ENCODE assay signal across 10 mouse cellular contexts in the genomic region with DNA sequence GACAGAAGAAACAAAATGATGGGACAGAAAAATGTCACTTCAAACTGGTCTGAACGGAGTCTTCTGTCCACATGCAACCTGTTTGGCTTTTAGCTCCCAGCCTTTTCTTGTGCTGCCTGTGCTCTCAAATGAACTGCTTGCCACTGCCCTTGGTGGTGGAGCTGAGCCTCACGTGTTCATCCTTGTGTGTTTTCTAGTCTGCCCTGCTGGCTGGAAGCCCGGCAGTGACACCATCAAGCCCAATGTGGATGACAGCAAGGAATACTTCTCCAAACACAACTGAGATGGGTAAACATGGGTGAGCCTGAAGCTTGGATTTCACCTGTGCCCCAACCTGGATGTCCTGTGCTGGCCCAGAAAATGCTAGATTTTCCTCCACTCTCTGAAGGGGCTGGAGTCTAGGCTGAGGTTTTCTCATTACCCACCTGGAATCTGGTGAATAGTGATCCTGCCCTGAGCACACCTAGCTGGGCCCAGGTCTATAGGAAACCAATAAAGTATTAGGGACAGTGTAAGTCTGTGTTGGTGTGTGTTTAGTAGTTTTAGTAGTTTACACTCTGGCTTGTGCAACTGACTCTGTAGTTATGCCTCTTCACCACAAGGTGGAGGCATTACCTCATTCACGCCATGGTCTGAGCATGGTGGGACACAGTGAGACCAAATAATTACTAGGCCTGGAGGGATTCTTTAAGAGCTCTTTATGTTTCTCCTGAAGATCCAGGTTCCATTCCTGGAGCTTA. TPM values are rescaled to one million over a fixed set of nuclear protein-coding genes. Genes with fewer than 3 reads are reported as not detected.
DNase-seq lines count a peak whose midpoint lies in the region; ATAC-seq lines count a peak whose summit lies in the region.
"Had no signal": no experiment of that assay in that cellular context is flagged by ENCODE, and none has a peak within 500 bp of the region (broad histone marks: within the 10 kb centered on the region; RNA-seq: fewer than 3 reads in every experiment).

No protein-coding gene starts in this region.

- H3K9me3 ChIP-seq in erythroblast, embryonic 14.5 days (ENCODE audit: control insufficient read depth, low read length), result no peaks in the 10 kb centered on the region
- no peaks in the 10 kb centered on the region for H3K9me3 ChIP-seq in midbrain, embryonic 16.5 days (replicated peaks; ENCODE audit: control insufficient read depth, low read length, poor library complexity, severe bottlenecking)
- H3K9me3 ChIP-seq: hindbrain, embryonic 15.5 days had no signal

- intact Hi-C loops in gastrocnemius, postnatal 14 days (cut with DNase I; ENCODE audit: low total_unique reads), result no loop called here

- H3K4me1 ChIP-seq in erythroblast, embryonic 14.5 days (ENCODE audit: control insufficient read depth), result peaks cover 85% of the 10 kb centered on the region
- peaks cover 48% of the 10 kb centered on the region for H3K4me1 ChIP-seq in midbrain, embryonic 16.5 days (ENCODE audit: control insufficient read depth, insufficient read depth, low read length)

- H3K4me2 ChIP-seq in midbrain, embryonic 16.5 days (ENCODE audit: low read length), result no peak overlapping the region
- H3K4me2 ChIP-seq: hindbrain, embryonic 15.5 days had no signal

- no peak overlapping the region for H3K27ac ChIP-seq in midbrain, embryonic 16.5 days (ENCODE audit: low read length)
- H3K27ac ChIP-seq: hindbrain, embryonic 15.5 days had no signal

- DNase-seq in gastrocnemius, adult 18-20 months (ENCODE audit: low spot score), result peak; percentile 72
- DNase-seq in gastrocnemius, postnatal 14 days, result no peak
- DNase-seq in 3T3-L1 (ENCODE audit: low read depth, low spot score) (peak; percentile 90), adipocyte (ENCODE audit: low spot score) (peak; percentile 94)
- DNase-seq in kidney, postnatal 4 days, result peak; percentile 41 to 65
- DNase-seq in frontal cortex, postnatal 10 days (ENCODE audit: low spot score in 2 of 2), result no peak

- 61% methylated on average over 4 of the region's 4 CpGs for WGBS in midbrain, embryonic 16.5 days

- ATAC-seq in midbrain, embryonic 16.5 days, result 0 out of 2 replicates have a peak, but pooled peaks have one; percentile 3

- H3K27me3 ChIP-seq in erythroblast, embryonic 14.5 days (ENCODE audit: control insufficient read depth), result peaks cover 16% of the 10 kb centered on the region
- 0 out of 2 replicates have a peak, but pooled peaks cover 3% of the 10 kb centered on the region for H3K27me3 ChIP-seq in midbrain, embryonic 16.5 days (ENCODE audit: control insufficient read depth, insufficient read depth, low read depth, low read length)
- H3K27me3 ChIP-seq: hindbrain, embryonic 15.5 days had no signal

- peak overlapping the region; percentile 79 for H3K4me3 ChIP-seq in erythroblast, embryonic 14.5 days (replicated peaks)
- H3K4me3 ChIP-seq in midbrain, embryonic 16.5 days (ENCODE audit: low read depth, low read length), result no peak overlapping the region
- H3K4me3 ChIP-seq: hindbrain, embryonic 15.5 days had no signal

- H3K9ac ChIP-seq in midbrain, embryonic 16.5 days (ENCODE audit: low read depth, low read length), result no peak overlapping the region
- H3K9ac ChIP-seq: hindbrain, embryonic 15.5 days had no signal

- peaks cover 60% of the 10 kb centered on the region for H3K36me3 ChIP-seq in erythroblast, embryonic 14.5 days (ENCODE audit: control insufficient read depth)
- H3K36me3 ChIP-seq in midbrain, embryonic 16.5 days (ENCODE audit: control insufficient read depth, insufficient read depth, low read length), result peaks cover 16% of the 10 kb centered on the region

RNA-seq across cellular contexts. Expression of a gene that starts 4.4 kb away (rescaled TPM):
- 10 to 100 TPM; 21.1 to 21.7 TPM for total RNA-seq in gastrocnemius, adult 18-20 months (2021)
- total RNA-seq in gastrocnemius, postnatal 14 days (2021), result 10 to 100 TPM; 22.6 to 28.4 TPM
- 162 and 179 TPM in 2 replicates for polyA plus RNA-seq in erythroblast, embryonic 14.5 days (2012)
- 47.9 and 51.3 TPM in 2 replicates for polyA plus RNA-seq in midbrain, embryonic 16.5 days (2015; fragmentation: Nextera tagmentation; extraction: Ambion mirVana)

RNA-seq across cellular contexts. Expression of a gene that starts 4.5 kb away (rescaled TPM):
- 10 to 100 TPM in 1 of 2 experiments, 1 to 10 TPM in 1; 9.4 to 12.5 TPM for total RNA-seq in gastrocnemius, adult 18-20 months (2021)
- total RNA-seq in gastrocnemius, postnatal 14 days (2021), result 1 to 10 TPM; 6.2 to 6.3 TPM
- 9.6 and 10.3 TPM in 2 replicates for polyA plus RNA-seq in erythroblast, embryonic 14.5 days (2012)
- 5.3 TPM in 2 replicates for polyA plus RNA-seq in midbrain, embryonic 16.5 days (2015; fragmentation: Nextera tagmentation; extraction: Ambion mirVana)

RNA-seq across cellular contexts. Expression of a gene that starts 4.6 kb away (rescaled TPM):
- total RNA-seq in gastrocnemius, adult 18-20 months (2021), result 100 to 1,000 TPM; 193 to 200 TPM
- 100 to 1,000 TPM; 224 to 248 TPM for total RNA-seq in gastrocnemius, postnatal 14 days (2021)
- 111 and 222 TPM in 2 replicates for polyA plus RNA-seq in erythroblast, embryonic 14.5 days (2012)
- polyA plus RNA-seq in midbrain, embryonic 16.5 days (2015; fragmentation: Nextera tagmentation; extraction: Ambion mirVana), result 1,134 and 1,161 TPM in 2 replicates

RNA-seq across cellular contexts. Expression of a gene that starts 4.7 kb away (rescaled TPM):
- not detected for total RNA-seq in gastrocnemius, adult 18-20 months (2021)
- not detected for total RNA-seq in gastrocnemius, postnatal 14 days (2021)
- polyA plus RNA-seq in erythroblast, embryonic 14.5 days (2012), result not detected in 2 replicates
- not detected in 2 replicates for polyA plus RNA-seq in midbrain, embryonic 16.5 days (2015; fragmentation: Nextera tagmentation; extraction: Ambion mirVana)
- polyA plus RNA-seq: hindbrain, embryonic 15.5 days; stomach, embryonic 14.5 days had no signal

RNA-seq across cellular contexts. Expression of a gene that starts 16.4 kb away (rescaled TPM):
- total RNA-seq in gastrocnemius, adult 18-20 months (2021), result 1 to 10 TPM; 2.1 to 2.7 TPM
- total RNA-seq in gastrocnemius, postnatal 14 days (2021), result 1 to 10 TPM; 1.4 to 1.5 TPM
- polyA plus RNA-seq in erythroblast, embryonic 14.5 days (2012), result 0.46 and 0.58 TPM in 2 replicates
- polyA plus RNA-seq in midbrain, embryonic 16.5 days (2015; fragmentation: Nextera tagmentation; extraction: Ambion mirVana), result 39.3 and 43.8 TPM in 2 replicates

Comparison
In these comparisons a context has a peak if more than half of its experiments do, and no peak if none do; other contexts are left out.
1. DNase-seq: peak in gastrocnemius, adult 18-20 months (single experiment), 3T3-L1 (single experiment), adipocyte (single experiment) and kidney, postnatal 4 days (2 of 2); none in gastrocnemius, postnatal 14 days (single experiment) and frontal cortex, postnatal 10 days (0 of 2).